Comparison of ENCODE assay signal across 15 mouse cellular contexts in genomic region chr7:142663151-142663550, GRCm38 (mm10). TPM values are rescaled to one million over a fixed set of nuclear protein-coding genes. Genes with fewer than 3 reads are reported as not detected.
DNase-seq lines count a peak whose midpoint lies in the region; ATAC-seq and TF ChIP-seq lines count a peak whose summit lies in the region.
"Had no signal": no experiment of that assay in that cellular context is flagged by ENCODE, and none has a peak within 500 bp of the region (broad histone marks: within the 10 kb centered on the region; RNA-seq: fewer than 3 reads in every experiment).

No protein-coding gene starts in this region.

- H3K9ac ChIP-seq in heart, embryonic 15.5 days: 0 out of 2 replicates have a peak overlapping the region, but pooled peaks have one; percentile 61
- no peak overlapping the region for H3K9ac ChIP-seq in midbrain, embryonic 14.5 days (replicated peaks; ENCODE audit: low read length)
- H3K9ac ChIP-seq in midbrain, embryonic 15.5 days: no peak overlapping the region
- H3K9ac ChIP-seq in intestine, postnatal 0 days (ENCODE audit: low read depth, low read length): no peak overlapping the region
- H3K9ac ChIP-seq in stomach, embryonic 14.5 days (replicated peaks; ENCODE audit: low read depth, low read length): no peak overlapping the region
- H3K9ac ChIP-seq: forebrain, embryonic 15.5 days had no signal

- H3K4me1 ChIP-seq in heart, embryonic 15.5 days (replicated peaks): peaks cover 37% of the 10 kb centered on the region
- H3K4me1 ChIP-seq in midbrain, embryonic 14.5 days (ENCODE audit: control insufficient read depth, insufficient read depth, low read length): peaks cover 8% of the 10 kb centered on the region; the same call in 1 of the 2 replicates
- H3K4me1 ChIP-seq in midbrain, embryonic 15.5 days: peaks cover 32% of the 10 kb centered on the region
- H3K4me1 ChIP-seq in intestine, postnatal 0 days (replicated peaks; ENCODE audit: control insufficient read depth, insufficient read depth, low read length): 0 out of 2 replicates have a peak, but pooled peaks cover 3% of the 10 kb centered on the region
- no peaks in the 10 kb centered on the region for H3K4me1 ChIP-seq in stomach, embryonic 14.5 days (ENCODE audit: control insufficient read depth, insufficient read depth, low read length)

- intact Hi-C loops in heart, postnatal 25 days (cut with DNase I): no loop called here
- intact Hi-C loops in left cerebral cortex, postnatal 36 days (cut with DNase I): no loop called here

- peak overlapping the region; percentile 78 for H3K4me2 ChIP-seq in heart, embryonic 15.5 days
- no peak overlapping the region for H3K4me2 ChIP-seq in midbrain, embryonic 14.5 days (ENCODE audit: low read length)
- no peak overlapping the region for H3K4me2 ChIP-seq in midbrain, embryonic 15.5 days
- peak overlapping the region; percentile 69 for H3K4me2 ChIP-seq in intestine, postnatal 0 days (replicated peaks; ENCODE audit: low read depth)
- peak overlapping the region; percentile 58 for H3K4me2 ChIP-seq in stomach, embryonic 14.5 days (replicated peaks; ENCODE audit: low read depth, low read length)

- no peak for ATAC-seq in heart, embryonic 15.5 days (replicated peaks; ENCODE audit: insufficient number of reproducible peaks, insufficient read depth, low FRiP score, low read depth)
- ATAC-seq in midbrain, embryonic 14.5 days (ENCODE audit: low FRiP score, low TSS enrichment): no peak
- ATAC-seq in midbrain, embryonic 15.5 days (replicated peaks): no peak
- ATAC-seq in intestine, postnatal 0 days: no peak
- ATAC-seq in stomach, embryonic 14.5 days (ENCODE audit: insufficient number of reproducible peaks, insufficient read depth, low FRiP score, low read depth): no peak
- no peak for ATAC-seq in erythroblast, adult 5-6 weeks (replicated peaks; ENCODE audit: low FRiP score, poor library complexity, severe bottlenecking)
- ATAC-seq: forebrain, embryonic 15.5 days had no signal

- H3K36me3 ChIP-seq in heart, embryonic 15.5 days: no peaks in the 10 kb centered on the region
- H3K36me3 ChIP-seq in midbrain, embryonic 14.5 days (ENCODE audit: control insufficient read depth, insufficient read depth, low read length): no peaks in the 10 kb centered on the region
- no peaks in the 10 kb centered on the region for H3K36me3 ChIP-seq in midbrain, embryonic 15.5 days (replicated peaks)
- no peaks in the 10 kb centered on the region; the same call in 1 of the 2 replicates for H3K36me3 ChIP-seq in intestine, postnatal 0 days (ENCODE audit: control insufficient read depth, insufficient read depth)
- peaks cover 5% of the 10 kb centered on the region; the same call in 1 of the 2 replicates for H3K36me3 ChIP-seq in stomach, embryonic 14.5 days (ENCODE audit: control insufficient read depth, insufficient read depth, low read length)
- H3K36me3 ChIP-seq: forebrain, embryonic 15.5 days had no signal

- H3K27me3 ChIP-seq in heart, embryonic 15.5 days: peaks cover 79% of the 10 kb centered on the region
- peaks cover 87% of the 10 kb centered on the region for H3K27me3 ChIP-seq in midbrain, embryonic 14.5 days (ENCODE audit: control insufficient read depth, insufficient read depth, low read length)
- peaks cover 91% of the 10 kb centered on the region for H3K27me3 ChIP-seq in midbrain, embryonic 15.5 days (replicated peaks)
- peaks cover 80% of the 10 kb centered on the region for H3K27me3 ChIP-seq in intestine, postnatal 0 days (replicated peaks; ENCODE audit: control insufficient read depth, insufficient read depth, low read length)
- H3K27me3 ChIP-seq in stomach, embryonic 14.5 days (ENCODE audit: control insufficient read depth, insufficient read depth, low read length): peaks cover 18% of the 10 kb centered on the region; the same call in 1 of the 2 replicates

- TF ChIP-seq CTCF in intestine, postnatal 0 days (IDR thresholded peaks at IDR 0.05; ENCODE audit: low read depth): no peak

- H3K4me3 ChIP-seq in heart, embryonic 15.5 days: peak overlapping the region; percentile 50
- H3K4me3 ChIP-seq in midbrain, embryonic 14.5 days (replicated peaks; ENCODE audit: low read depth, low read length): no peak overlapping the region
- no peak overlapping the region for H3K4me3 ChIP-seq in midbrain, embryonic 15.5 days
- H3K4me3 ChIP-seq in intestine, postnatal 0 days (ENCODE audit: low read depth, low read length): peak overlapping the region; percentile 40
- H3K4me3 ChIP-seq in stomach, embryonic 14.5 days (ENCODE audit: low read depth, low read length): peak overlapping the region; percentile 43
- H3K4me3 ChIP-seq: left cerebral cortex, adult 2 months had no signal

- no peaks in the 10 kb centered on the region for H3K9me3 ChIP-seq in heart, embryonic 15.5 days (replicated peaks)
- no peaks in the 10 kb centered on the region for H3K9me3 ChIP-seq in midbrain, embryonic 14.5 days (ENCODE audit: control insufficient read depth, low read length)
- no peaks in the 10 kb centered on the region for H3K9me3 ChIP-seq in midbrain, embryonic 15.5 days
- no peaks in the 10 kb centered on the region for H3K9me3 ChIP-seq in intestine, postnatal 0 days (ENCODE audit: control insufficient read depth)
- H3K9me3 ChIP-seq in stomach, embryonic 14.5 days (ENCODE audit: control insufficient read depth, low read depth, low read length): no peaks in the 10 kb centered on the region
- H3K9me3 ChIP-seq: forebrain, embryonic 15.5 days had no signal

- H3K27ac ChIP-seq in heart, embryonic 15.5 days: 0 out of 2 replicates have a peak overlapping the region, but pooled peaks have one; percentile 66
- no peak overlapping the region for H3K27ac ChIP-seq in midbrain, embryonic 14.5 days (replicated peaks; ENCODE audit: low read depth, low read length)
- H3K27ac ChIP-seq in midbrain, embryonic 15.5 days: no peak overlapping the region
- H3K27ac ChIP-seq in intestine, postnatal 0 days (ENCODE audit: low read depth, low read length): no peak overlapping the region
- H3K27ac ChIP-seq in stomach, embryonic 14.5 days (ENCODE audit: low read length): no peak overlapping the region
- H3K27ac ChIP-seq: forebrain, embryonic 15.5 days; left cerebral cortex, adult 2 months had no signal

- DNase-seq in heart, postnatal 25 days (ENCODE audit: low spot score): no peak
- peak; percentile 26 for DNase-seq in midbrain, embryonic 14.5 days
- DNase-seq in left cerebral cortex, postnatal 36 days (ENCODE audit: low spot score in 2 of 2): no peak
- DNase-seq: adrenal gland, postnatal 25 days; cerebellum, adult 11-12 months; kidney, adult 18-20 months had no signal

- WGBS in heart, embryonic 15.5 days: 21% methylated on average over 5 of the region's 5 CpGs
- 3% methylated on average over 5 of the region's 5 CpGs for WGBS in midbrain, embryonic 14.5 days
- WGBS in midbrain, embryonic 15.5 days: 4% methylated on average over 5 of the region's 5 CpGs
- WGBS in intestine, postnatal 0 days: 30% methylated on average over 5 of the region's 5 CpGs
- 34% methylated on average over 5 of the region's 5 CpGs for WGBS in stomach, embryonic 14.5 days

RNA-seq across cellular contexts. Expression of gene Igf2, which starts 3.5 kb away (rescaled TPM):
- polyA plus RNA-seq in heart, embryonic 15.5 days (2015; fragmentation: Nextera tagmentation; extraction: Ambion mirVana): 1,178 and 1,276 TPM in 2 replicates
- total RNA-seq in heart, postnatal 25 days (2021): 100 to 1,000 TPM; 131 to 156 TPM
- 19.1 and 102 TPM in 2 replicates for polyA plus RNA-seq in midbrain, embryonic 14.5 days (2014; fragmentation: Nextera tagmentation; extraction: Ambion mirVana)
- 128 and 159 TPM in 2 replicates for polyA plus RNA-seq in midbrain, embryonic 15.5 days (2015; fragmentation: Nextera tagmentation; extraction: Ambion mirVana)
- 483 and 499 TPM in 2 replicates for polyA plus RNA-seq in intestine, postnatal 0 days (2015; fragmentation: Nextera tagmentation; extraction: Ambion mirVana)
- 1,256 and 1,341 TPM in 2 replicates for polyA plus RNA-seq in stomach, embryonic 14.5 days (2014; fragmentation: Nextera tagmentation; extraction: Ambion mirVana)
- total RNA-seq in left cerebral cortex, postnatal 36 days (2021): 100 to 1,000 TPM in 1 of 2 experiments, 10 to 100 TPM in 1; 66.5 to 109 TPM
- total RNA-seq in erythroblast, adult 5-6 weeks (2015; ENCODE audit: low replicate concordance): not detected in 2 replicates
- not detected in 2 replicates for total RNA-seq in erythroblast, adult 5-6 weeks (2017; ENCODE audit: low replicate concordance)
- total RNA-seq: megakaryocyte progenitor cell, adult 5-6 weeks had no signal

RNA-seq across cellular contexts. Expression of gene Gm49394, which starts 6.6 kb away (rescaled TPM):
- not detected in 2 replicates for polyA plus RNA-seq in heart, embryonic 15.5 days (2015; fragmentation: Nextera tagmentation; extraction: Ambion mirVana)
- total RNA-seq in heart, postnatal 25 days (2021): not detected
- 0.04 TPM in 1 of 2 replicates, not detected in the other for polyA plus RNA-seq in midbrain, embryonic 14.5 days (2014; fragmentation: Nextera tagmentation; extraction: Ambion mirVana)
- polyA plus RNA-seq in midbrain, embryonic 15.5 days (2015; fragmentation: Nextera tagmentation; extraction: Ambion mirVana): not detected in 2 replicates
- polyA plus RNA-seq in intestine, postnatal 0 days (2015; fragmentation: Nextera tagmentation; extraction: Ambion mirVana): not detected in 2 replicates
- polyA plus RNA-seq in stomach, embryonic 14.5 days (2014; fragmentation: Nextera tagmentation; extraction: Ambion mirVana): not detected in 2 replicates
- not detected for total RNA-seq in left cerebral cortex, postnatal 36 days (2021)
- not detected in 2 replicates for total RNA-seq in erythroblast, adult 5-6 weeks (2015; ENCODE audit: low replicate concordance)
- total RNA-seq in erythroblast, adult 5-6 weeks (2017; ENCODE audit: low replicate concordance): not detected in 2 replicates
- total RNA-seq: adrenal gland, postnatal 25 days; megakaryocyte progenitor cell, adult 5-6 weeks had no signal
- polyA plus RNA-seq: gonadal fat pad, adult 2 months had no signal

Comparison
In these comparisons a context has a peak if more than half of its experiments do, and no peak if none do; other contexts are left out.
1. H3K4me2 ChIP-seq: peak in heart, embryonic 15.5 days (single experiment), intestine, postnatal 0 days (single experiment) and stomach, embryonic 14.5 days (single experiment); none in midbrain, embryonic 14.5 days (single experiment) and midbrain, embryonic 15.5 days (single experiment).
2. H3K4me3 ChIP-seq: peak in heart, embryonic 15.5 days (single experiment), intestine, postnatal 0 days (single experiment) and stomach, embryonic 14.5 days (single experiment); none in midbrain, embryonic 14.5 days (single experiment) and midbrain, embryonic 15.5 days (single experiment).